Mouse (Mus musculus) CH12.LX (cell line): ENCODE measurements around the gene Pxmp4. TPM values are rescaled to one million over a fixed set of nuclear protein-coding genes. Genes with fewer than 3 reads are reported as not detected.

Experiments
- DNase-seq: peaks from one replicate; pipeline ENCODE4 v3.0.0-alpha.2; 2013; ENCODE audit errors: extremely low read depth
- H3K27ac ChIP-seq: 2 replicates; pipeline ENCODE4 v1.5.1; 2012; ENCODE audit warnings: low read depth, mild to moderate bottlenecking, control low read depth, moderate library complexity; ENCODE audit not compliant: insufficient read depth
- H3K27me3 ChIP-seq: replicated peaks from 2 replicates; pipeline ENCODE3; 2012; ENCODE audit warnings: inconsistent platforms
- H3K36me3 ChIP-seq, 2 experiments: replicated peaks in 1 of 2; 2 replicates each; pipeline versions ENCODE3 to v1.6.1; 2012; ENCODE audit warnings: inconsistent platforms in 1 of 2, low read length in 1 of 2, mild to moderate bottlenecking in 1 of 2, mixed read lengths in 1 of 2, moderate library complexity in 1 of 2; ENCODE audit not compliant: control insufficient read depth in 1 of 2, insufficient read depth in 1 of 2
- H3K4me1 ChIP-seq, 2 experiments: 2 replicates each; pipeline ENCODE4 v1.6.1; 2012; ENCODE audit warnings: inconsistent platforms in 1 of 2, moderate library complexity in 1 of 2; ENCODE audit not compliant: insufficient read depth in 2 of 2, control insufficient read depth in 1 of 2
- H3K4me2 ChIP-seq: 2 replicates; pipeline ENCODE4 v1.6.1; 2012; ENCODE audit warnings: low read depth, mild to moderate bottlenecking, control low read depth; ENCODE audit not compliant: poor library complexity, insufficient read depth, severe bottlenecking
- H3K4me3 ChIP-seq, 3 experiments: fragments of 150-350 bp in 1 of 3; sonication (generic) in 1 of 3; replicated peaks in 1 of 3; 2 replicates each; pipeline versions ENCODE3 to v1.5.1; 2011 to 2012; ENCODE audit warnings: low read depth in 2 of 3, low read length in 2 of 3, mild to moderate bottlenecking in 2 of 3, moderate library complexity in 2 of 3, control low read depth in 1 of 3, improper control_type of control experiment in 1 of 3, inconsistent platforms in 1 of 3, mixed read lengths in 1 of 3; ENCODE audit not compliant: poor library complexity in 1 of 3
- H3K79me2 ChIP-seq: replicated peaks from 2 replicates; pipeline ENCODE4 v1.6.1; 2012; ENCODE audit warnings: mild to moderate bottlenecking, moderate library complexity; ENCODE audit not compliant: control insufficient read depth, poor library complexity, insufficient read depth, severe bottlenecking; ENCODE audit errors: extremely low read depth
- H3K9ac ChIP-seq: 2 replicates; pipeline ENCODE4 v1.6.1; 2012; ENCODE audit warnings: low read depth, mild to moderate bottlenecking, control low read depth, moderate library complexity; ENCODE audit not compliant: insufficient read depth
- H3K9me3 ChIP-seq: replicated peaks from 2 replicates; pipeline ENCODE3; 2012; ENCODE audit warnings: low read length, inconsistent platforms, mixed read lengths
- BHLHE40 ChIP-seq: IDR thresholded peaks from 2 replicates; pipeline ENCODE4 v1.6.1; 2011; ENCODE audit warnings: mild to moderate bottlenecking, low read depth, low read length, improper control_type of control experiment
- CHD1 ChIP-seq: IDR thresholded peaks from 2 replicates; pipeline ENCODE4 v1.6.1; 2012; ENCODE audit warnings: low read depth, low read length, improper control_type of control experiment, inconsistent platforms
- ELF1 ChIP-seq: IDR thresholded peaks from 2 replicates; pipeline ENCODE4 v1.6.1; 2014; ENCODE audit warnings: low read depth, mild to moderate bottlenecking, inconsistent platforms, low read length, improper control_type of control experiment
- EP300 ChIP-seq: IDR thresholded peaks from 2 replicates; pipeline ENCODE4 v1.6.1; 2011; ENCODE audit warnings: low read length, improper control_type of control experiment
- GABPA ChIP-seq: IDR thresholded peaks from 2 replicates; pipeline ENCODE4 v1.6.1; 2012; ENCODE audit warnings: low read depth, low read length, improper control_type of control experiment, inconsistent platforms; ENCODE audit not compliant: insufficient replicate concordance
- MEF2A ChIP-seq: IDR thresholded peaks from 2 replicates; pipeline ENCODE4 v1.6.1; 2014; ENCODE audit warnings: low read depth, mild to moderate bottlenecking, inconsistent platforms, low read length, improper control_type of control experiment, borderline replicate concordance
- MYC ChIP-seq: IDR thresholded peaks from 2 replicates; pipeline ENCODE4 v1.6.1; 2011; ENCODE audit warnings: low read depth, mild to moderate bottlenecking, improper control_type of control experiment, low read length
- NRF1 ChIP-seq: IDR thresholded peaks from 2 replicates; pipeline ENCODE4 v1.6.1; 2014; ENCODE audit warnings: low read depth, mild to moderate bottlenecking, inconsistent platforms, low read length, improper control_type of control experiment, moderate library complexity
- POLR2A ChIP-seq: IDR thresholded peaks from 2 replicates; pipeline ENCODE4 v1.6.1; 2011; ENCODE audit warnings: low read depth, mild to moderate bottlenecking, improper control_type of control experiment, low read length
- POLR2AphosphoS2 ChIP-seq: IDR thresholded peaks from 2 replicates; pipeline ENCODE4 v1.6.1; 2011; ENCODE audit warnings: low read depth, low read length, improper control_type of control experiment
- RCOR1 ChIP-seq: conservative IDR thresholded peaks from 2 replicates; pipeline ENCODE4 v1.6.1; 2012; ENCODE audit warnings: low read depth, mild to moderate bottlenecking, inconsistent platforms, low read length, improper control_type of control experiment
- SIN3A ChIP-seq: IDR thresholded peaks from 2 replicates; pipeline ENCODE4 v1.6.1; 2012; ENCODE audit warnings: low read length, improper control_type of control experiment, inconsistent platforms
- TBP ChIP-seq: conservative IDR thresholded peaks from 2 replicates; pipeline ENCODE4 v1.6.1; 2011; ENCODE audit warnings: low read depth, low read length, improper control_type of control experiment
- TCF12 ChIP-seq: IDR thresholded peaks from 2 replicates; pipeline ENCODE4 v1.6.1; 2014; ENCODE audit warnings: low read depth, mild to moderate bottlenecking, inconsistent platforms, low read length, improper control_type of control experiment
- ZC3H11A ChIP-seq: IDR thresholded peaks from 2 replicates; pipeline ENCODE4 v1.6.1; 2012; ENCODE audit warnings: low read depth, mild to moderate bottlenecking, inconsistent platforms, low read length, improper control_type of control experiment
- ZMIZ1 ChIP-seq: IDR thresholded peaks from 2 replicates; pipeline ENCODE4 v1.6.1; 2012; ENCODE audit warnings: low read depth, mild to moderate bottlenecking, inconsistent platforms, low read length, improper control_type of control experiment
- dilution Hi-C: fragments of 300-500 bp; cut with MboI; formaldehyde crosslinking; loops from 2 replicates; pipeline ENCODE4 v1.14.3; 2020; ENCODE audit warnings: low sequenced_read_pairs; ENCODE audit not compliant: extremely low pct_unique_long_range_greater_than_20kb, extremely low pct_ligation_motif_present
- in situ Hi-C: fragments of 300-500 bp; cut with MboI; formaldehyde crosslinking; loops from 3 replicates; pipeline ENCODE4 v1.14.3; 2019; ENCODE audit warnings: low sequenced_read_pairs, low pct_ligation_motif_present, low pct_unique_long_range_greater_than_20kb, mixed read lengths
- polyA plus RNA-seq: library from polyadenylated mRNA; unstranded; fragments of >175 nt; gene quantifications from 2 replicates; pipeline ENCODE4 v1.2.1, GENCODE M21; 2012; ENCODE audit warnings: low read depth; ENCODE audit not compliant: insufficient read length
- total RNA-seq, 2 experiments: library from RNA; depleted of rRNA; stranded (reverse); fragments of 300-350 nt in 1 of 2; fragments of >200 nt in 1 of 2; gene quantifications; 2 replicates each; pipeline ENCODE4 v1.2.3; 2012 to 2014

Pxmp4 gene
- total and polyA plus RNA-seq, 3 experiments = 6.0 to 9.4 (median 7.6) TPM

DNA sequence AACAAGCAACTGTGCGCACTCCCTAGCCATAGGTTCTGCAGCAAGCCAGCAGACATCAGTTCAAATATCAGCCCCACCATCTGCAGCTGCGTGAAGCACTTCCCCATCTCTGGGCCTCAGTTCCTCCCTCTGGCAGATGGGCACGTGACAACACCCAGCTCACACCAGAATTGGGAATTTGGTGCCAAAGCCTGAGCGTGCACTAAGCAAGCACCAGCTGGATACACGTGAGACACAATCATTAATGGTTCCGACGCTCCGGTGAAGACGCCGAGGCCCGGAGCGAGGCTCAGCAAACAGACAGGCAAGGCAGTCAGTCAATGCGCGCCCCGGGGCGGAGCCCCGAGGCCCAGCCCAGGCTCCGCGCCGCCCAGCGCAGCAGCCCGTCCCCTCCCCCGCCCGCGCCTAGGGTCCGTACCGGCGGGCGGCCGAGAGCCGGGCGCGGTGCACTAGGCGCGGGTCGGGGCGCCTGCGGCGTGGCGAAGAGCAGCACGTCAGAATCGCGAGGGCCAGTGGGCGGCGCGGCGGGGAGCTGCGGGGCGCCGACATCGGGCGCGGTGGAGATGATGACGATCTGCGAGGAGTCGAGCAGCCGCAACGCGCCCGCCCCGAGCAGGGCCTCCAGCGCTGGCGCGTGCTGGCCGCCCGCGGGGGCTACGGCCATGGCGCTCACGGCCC is 34.3 kb downstream of the Pxmp4 start (continued):
- TF ChIP-seq SIN3A = peak; percentile 82
- TF ChIP-seq MYC = no peak
- peak; percentile 44; the same call in 1 of the 2 replicates for TF ChIP-seq POLR2A
- TF ChIP-seq ZMIZ1 = no peak
- no peak for TF ChIP-seq EP300
- no peak for TF ChIP-seq RCOR1
- TF ChIP-seq MEF2A = no peak

DNA sequence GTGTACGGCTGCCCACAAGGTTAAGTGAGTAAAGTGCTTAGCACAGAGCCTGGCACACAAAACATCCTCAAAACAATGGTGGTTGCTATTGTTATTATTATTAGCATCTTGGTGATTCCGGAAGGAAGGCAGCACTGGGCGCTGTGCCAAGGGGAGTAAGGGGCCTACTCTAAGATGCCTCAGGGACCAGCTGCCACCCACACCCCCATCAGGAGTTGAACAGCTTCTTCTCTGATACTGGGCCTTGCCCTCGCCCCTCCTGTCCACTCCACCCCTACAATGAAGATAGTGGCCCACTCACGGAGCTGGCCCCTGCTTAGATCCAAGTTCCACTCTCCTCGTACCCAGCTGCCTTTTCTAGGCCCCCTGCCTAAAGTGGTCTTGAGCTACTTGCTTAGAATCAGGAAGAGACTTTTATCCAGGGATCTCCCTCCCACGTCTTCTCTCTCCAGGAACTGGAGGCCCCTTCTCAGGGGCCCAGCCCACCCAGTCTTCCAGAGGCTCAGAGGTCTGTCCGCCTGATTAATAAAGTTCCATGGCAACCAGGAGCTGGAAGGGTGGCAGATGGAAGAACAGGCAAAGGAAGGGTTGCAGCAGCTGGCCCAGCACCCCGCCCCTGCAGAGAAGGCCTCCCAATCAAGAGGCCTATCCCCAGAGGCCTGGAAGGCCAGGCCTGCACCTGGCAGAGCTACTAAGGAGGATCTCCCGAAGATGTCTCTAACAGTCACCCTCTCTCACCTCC is 35.0 kb downstream of the Pxmp4 start:
- Histone ChIP-seq H3K9me3 (no peaks in the 10 kb centered on the region), H3K4me1 (peaks cover 3 to 44% of the 10 kb centered on the region in 2 experiments), H3K4me2 (peak overlapping the region; percentile 88), H3K79me2 (peaks cover 22% of the 10 kb centered on the region)
- TF ChIP-seq GABPA (no peak), ZC3H11A (no peak), ELF1 (no peak), SIN3A (no peak), CHD1 (no peak), BHLHE40 (no peak), POLR2AphosphoS2 (no peak), NRF1 (no peak), TBP (no peak)
- TF ChIP-seq, all 38 proteins: peak for 0
- dilution Hi-C loops = no loop called here
- DNase-seq = no peak
- in situ Hi-C loops = no loop called here
- no peaks in the 10 kb centered on the region for H3K27me3 ChIP-seq
- peak overlapping the region; percentile 74 to 95 (median 75) for H3K4me3 ChIP-seq
- H3K9ac ChIP-seq = peak overlapping the region; percentile 64
- H3K36me3 ChIP-seq = peaks cover 10 to 32% of the 10 kb centered on the region in 2 experiments
- H3K27ac ChIP-seq = peak overlapping the region; percentile 3; the same call in 1 of the 2 replicates

DNA sequence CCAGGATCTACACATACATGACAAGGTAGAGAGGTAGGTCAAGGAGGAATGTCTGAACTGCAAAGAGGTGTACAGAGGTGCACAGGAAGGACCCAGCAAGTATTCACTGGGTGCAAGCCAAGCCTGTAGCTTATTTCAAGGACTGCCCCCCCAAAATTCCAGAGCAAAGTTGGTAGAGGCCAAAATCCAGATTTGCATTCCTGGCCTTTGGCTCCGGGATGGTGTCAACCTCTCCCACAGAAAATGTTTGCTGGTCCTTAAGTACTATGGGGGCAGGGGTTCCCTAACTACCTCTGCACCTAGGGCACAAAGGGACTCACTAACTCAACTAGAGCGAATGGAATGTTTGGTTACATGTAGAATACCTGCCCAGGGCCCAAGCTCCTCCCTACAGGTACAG is 35.7 kb downstream of the Pxmp4 start:
- in situ Hi-C loops (no loop called here), dilution Hi-C loops (no loop called here)
- TF ChIP-seq MYC (no peak), TCF12 (no peak)
- no peak for DNase-seq
- H3K9ac ChIP-seq = peak overlapping the region; percentile 64
- no peak overlapping the region for H3K27ac ChIP-seq
- H3K4me3 ChIP-seq = peak overlapping the region; percentile 74 to 95 (median 75)
- peaks cover 16 to 39% of the 10 kb centered on the region in 2 experiments for H3K36me3 ChIP-seq
- peak overlapping the region; percentile 88 for H3K4me2 ChIP-seq
- peaks cover 22% of the 10 kb centered on the region for H3K79me2 ChIP-seq
- no peaks in the 10 kb centered on the region for H3K27me3 ChIP-seq
- H3K9me3 ChIP-seq = no peaks in the 10 kb centered on the region
- peaks cover 3 to 44% of the 10 kb centered on the region in 2 experiments for H3K4me1 ChIP-seq
